Mouse (Mus musculus): ENCODE results near the gene Usp3. TPM values are rescaled to one million over a fixed set of nuclear protein-coding genes. Genes with fewer than 3 reads are reported as not detected.

Usp3 gene
- polyA plus RNA-seq, 1 experiment: 70.5 TPM

DNA sequence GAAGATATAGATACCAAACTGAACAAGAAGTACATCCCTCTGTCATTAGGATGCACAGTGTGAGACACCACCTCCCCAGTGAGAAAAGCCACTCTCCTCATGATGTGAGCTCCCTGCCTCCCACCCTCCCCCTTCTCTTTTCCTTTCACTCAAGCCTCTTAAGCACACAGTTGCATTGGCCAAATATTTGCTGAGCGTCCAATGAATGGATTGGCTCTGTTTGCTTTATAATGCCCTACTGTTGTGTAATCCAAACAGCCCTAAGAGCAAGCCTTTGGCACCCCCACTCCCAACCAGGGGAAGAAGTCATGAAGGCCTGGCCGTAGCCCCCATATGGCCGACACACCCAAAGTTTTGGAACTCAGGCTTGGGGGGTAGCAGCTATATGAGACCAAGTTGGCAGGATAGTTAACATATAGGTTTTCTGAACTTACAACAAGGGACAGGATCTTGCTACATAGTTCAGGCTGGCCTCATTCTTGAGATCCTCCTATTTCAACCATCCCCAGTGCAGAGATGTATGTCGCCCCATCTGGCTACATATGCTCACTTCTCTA lies 33.1 kb upstream of the Usp3 start:
- Histone ChIP-seq H3K27me3 (ENCODE audit: control insufficient read depth, insufficient read depth, low read length) (no peaks in the 10 kb centered on the region), H3K4me3 (ENCODE audit: control insufficient read depth, insufficient read depth, low read length) (no peak overlapping the region), H3K4me1 (replicated peaks; ENCODE audit: control insufficient read depth, insufficient read depth, low read length) (no peaks in the 10 kb centered on the region; the same call in 1 of the 2 replicates), H3K36me3 (ENCODE audit: control insufficient read depth, insufficient read depth, low read length) (no peaks in the 10 kb centered on the region), H3K27ac (ENCODE audit: control insufficient read depth, insufficient read depth, low read length) (no peak overlapping the region)
- TF ChIP-seq POLR2A (IDR thresholded peaks at IDR 0.05; ENCODE audit: control insufficient read depth, extremely low read depth, insufficient read depth, low read length, poor library complexity) (no peak), CTCF (IDR thresholded peaks at IDR 0.05; ENCODE audit: borderline replicate concordance, control insufficient read depth, extremely low read depth, insufficient read depth, low read length, poor library complexity) (no peak)
- WGBS: 97% methylated on average over 4 of the region's 4 CpGs
- no peak for DNase-seq

DNA sequence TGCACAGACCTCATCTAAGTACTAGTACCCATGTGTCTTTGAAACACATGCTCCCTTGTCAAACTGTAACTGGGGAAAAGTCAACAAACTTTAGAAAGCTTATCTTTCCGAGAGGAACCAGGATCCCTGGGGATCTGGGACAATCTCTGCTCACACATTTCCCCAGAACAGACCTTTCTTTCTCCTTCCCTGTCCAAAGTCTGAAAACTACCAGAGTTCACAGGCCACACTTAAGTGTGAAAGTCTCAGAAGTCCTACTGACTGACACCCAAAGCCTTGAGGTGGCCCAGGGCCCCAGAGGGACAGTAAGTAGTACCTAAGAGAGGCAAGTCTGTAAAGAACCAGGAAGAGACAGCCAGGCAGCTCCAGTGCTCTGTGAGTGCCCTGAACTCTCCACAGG lies 31.9 kb upstream of the Usp3 start:
- no peak overlapping the region for H3K4me3 ChIP-seq (ENCODE audit: control insufficient read depth, insufficient read depth, low read length)
- no peaks in the 10 kb centered on the region for H3K27me3 ChIP-seq (ENCODE audit: control insufficient read depth, insufficient read depth, low read length)
- H3K36me3 ChIP-seq (ENCODE audit: control insufficient read depth, insufficient read depth, low read length): no peaks in the 10 kb centered on the region
- no peak for DNase-seq
- H3K27ac ChIP-seq (ENCODE audit: control insufficient read depth, insufficient read depth, low read length): no peak overlapping the region
- TF ChIP-seq CTCF (IDR thresholded peaks at IDR 0.05; ENCODE audit: borderline replicate concordance, control insufficient read depth, extremely low read depth, insufficient read depth, low read length, poor library complexity) (no peak), POLR2A (IDR thresholded peaks at IDR 0.05; ENCODE audit: control insufficient read depth, extremely low read depth, insufficient read depth, low read length, poor library complexity) (no peak)
- WGBS: 92% methylated on average over 1 of the region's 1 CpGs
- H3K4me1 ChIP-seq (replicated peaks; ENCODE audit: control insufficient read depth, insufficient read depth, low read length): no peaks in the 10 kb centered on the region; the same call in 1 of the 2 replicates

DNA sequence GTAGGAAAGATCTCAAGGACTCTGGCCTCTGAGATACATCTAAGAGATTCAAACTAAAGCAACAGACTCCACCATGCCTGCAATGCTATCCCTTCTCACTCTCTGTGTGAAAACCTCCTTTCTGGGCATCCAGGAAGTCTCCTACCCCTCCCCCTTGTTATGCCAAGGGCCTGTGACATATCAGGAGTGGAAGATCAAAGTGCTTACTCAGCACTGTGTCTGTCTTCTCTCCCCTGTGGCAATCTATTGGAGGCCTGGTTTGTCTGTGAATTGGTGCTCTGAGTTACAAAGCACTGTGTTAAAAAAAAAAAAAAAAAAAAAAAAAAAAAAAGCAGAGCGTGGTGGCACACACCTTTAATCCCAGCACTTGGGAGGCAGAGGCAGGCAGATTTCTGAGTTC lies 30.7 kb upstream of the Usp3 start:
- Histone ChIP-seq H3K4me3 (ENCODE audit: control insufficient read depth, insufficient read depth, low read length) (no peak overlapping the region), H3K36me3 (ENCODE audit: control insufficient read depth, insufficient read depth, low read length) (no peaks in the 10 kb centered on the region), H3K27ac (ENCODE audit: control insufficient read depth, insufficient read depth, low read length) (no peak overlapping the region), H3K27me3 (ENCODE audit: control insufficient read depth, insufficient read depth, low read length) (no peaks in the 10 kb centered on the region), H3K4me1 (replicated peaks; ENCODE audit: control insufficient read depth, insufficient read depth, low read length) (no peaks in the 10 kb centered on the region; the same call in 1 of the 2 replicates)
- TF ChIP-seq CTCF (IDR thresholded peaks at IDR 0.05; ENCODE audit: borderline replicate concordance, control insufficient read depth, extremely low read depth, insufficient read depth, low read length, poor library complexity) (no peak), POLR2A (IDR thresholded peaks at IDR 0.05; ENCODE audit: control insufficient read depth, extremely low read depth, insufficient read depth, low read length, poor library complexity) (no peak)
- 83% methylated on average over 1 of the region's 1 CpGs for WGBS
- DNase-seq: no peak

DNA sequence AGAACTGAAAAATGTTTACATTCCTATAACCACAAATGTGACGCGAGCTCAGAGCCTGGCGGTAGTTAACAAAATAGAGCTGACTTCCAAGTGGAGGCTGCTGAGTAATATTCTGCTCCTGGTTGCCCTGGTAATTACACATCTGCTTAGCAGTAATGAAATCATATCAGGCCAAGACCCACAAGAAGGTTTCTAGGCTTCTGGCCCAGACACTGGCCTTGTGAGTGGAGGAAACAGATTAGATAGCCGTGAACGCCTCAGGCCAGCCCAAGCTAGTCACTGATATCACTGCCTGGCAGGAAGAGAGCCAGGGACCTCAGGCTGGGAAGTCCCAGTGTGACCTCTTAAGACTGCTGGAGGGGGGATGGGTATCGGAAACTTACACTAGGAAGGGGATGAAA lies 27.6 kb upstream of the Usp3 start:
- H3K27ac ChIP-seq (ENCODE audit: control insufficient read depth, insufficient read depth, low read length): no peak overlapping the region
- TF ChIP-seq CTCF (IDR thresholded peaks at IDR 0.05; ENCODE audit: borderline replicate concordance, control insufficient read depth, extremely low read depth, insufficient read depth, low read length, poor library complexity): no peak
- TF ChIP-seq POLR2A (IDR thresholded peaks at IDR 0.05; ENCODE audit: control insufficient read depth, extremely low read depth, insufficient read depth, low read length, poor library complexity): no peak
- H3K4me3 ChIP-seq (ENCODE audit: control insufficient read depth, insufficient read depth, low read length): no peak overlapping the region
- no peak for DNase-seq
- WGBS: 84% methylated on average over 6 of the region's 6 CpGs
- H3K27me3 ChIP-seq (ENCODE audit: control insufficient read depth, insufficient read depth, low read length): no peaks in the 10 kb centered on the region
- peaks cover 15% of the 10 kb centered on the region for H3K4me1 ChIP-seq (replicated peaks; ENCODE audit: control insufficient read depth, insufficient read depth, low read length)
- no peaks in the 10 kb centered on the region for H3K36me3 ChIP-seq (ENCODE audit: control insufficient read depth, insufficient read depth, low read length)

DNA sequence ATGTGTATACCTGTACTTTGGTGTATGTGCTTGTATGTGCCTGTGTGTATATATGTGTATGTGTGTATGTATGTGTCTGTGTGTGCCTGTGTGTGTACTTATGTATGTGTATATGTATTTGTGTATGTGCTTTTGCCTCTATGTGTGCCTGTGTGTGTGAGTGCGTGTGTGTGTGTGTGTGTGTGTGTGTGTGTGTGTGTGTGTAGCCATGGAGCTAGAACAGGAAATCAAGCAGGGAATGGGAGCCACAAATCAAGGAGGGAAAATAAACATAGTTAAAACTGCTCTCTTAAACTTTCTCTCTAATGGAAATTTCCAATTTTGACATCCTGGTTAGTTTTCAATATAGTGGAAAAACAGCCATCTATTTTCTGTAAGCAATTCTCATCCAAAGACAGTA lies 27.1 kb upstream of the Usp3 start:
- Histone ChIP-seq H3K36me3 (ENCODE audit: control insufficient read depth, insufficient read depth, low read length) (no peaks in the 10 kb centered on the region), H3K4me1 (replicated peaks; ENCODE audit: control insufficient read depth, insufficient read depth, low read length) (peaks cover 18% of the 10 kb centered on the region), H3K4me3 (ENCODE audit: control insufficient read depth, insufficient read depth, low read length) (no peak overlapping the region), H3K27me3 (ENCODE audit: control insufficient read depth, insufficient read depth, low read length) (no peaks in the 10 kb centered on the region), H3K27ac (ENCODE audit: control insufficient read depth, insufficient read depth, low read length) (no peak overlapping the region)
- no peak for TF ChIP-seq CTCF (IDR thresholded peaks at IDR 0.05; ENCODE audit: borderline replicate concordance, control insufficient read depth, extremely low read depth, insufficient read depth, low read length, poor library complexity)
- no peak for TF ChIP-seq POLR2A (IDR thresholded peaks at IDR 0.05; ENCODE audit: control insufficient read depth, extremely low read depth, insufficient read depth, low read length, poor library complexity)
- no peak for DNase-seq
- 100% methylated on average over 1 of the region's 1 CpGs for WGBS

DNA sequence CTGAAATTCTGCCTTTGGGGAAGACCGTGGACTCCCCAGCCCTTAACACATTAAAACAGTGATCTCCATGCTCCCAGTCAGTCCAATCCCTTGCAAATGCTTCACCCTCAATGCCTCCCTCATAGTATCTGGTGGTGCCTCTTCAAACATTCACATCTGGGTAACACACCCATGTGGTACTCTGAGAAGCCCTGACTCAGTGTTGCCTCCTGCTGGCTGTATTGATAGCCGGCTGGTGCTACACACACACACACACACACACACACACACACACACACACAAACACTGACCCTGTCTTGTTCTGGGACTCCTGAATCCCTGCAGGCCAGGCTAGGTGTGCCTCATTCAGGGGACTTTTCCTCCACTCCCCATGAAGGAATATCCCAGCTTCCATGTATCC lies 24.9 kb upstream of the Usp3 start:
- Histone ChIP-seq H3K4me3 (ENCODE audit: control insufficient read depth, insufficient read depth, low read length) (no peak overlapping the region), H3K27me3 (ENCODE audit: control insufficient read depth, insufficient read depth, low read length) (no peaks in the 10 kb centered on the region), H3K4me1 (replicated peaks; ENCODE audit: control insufficient read depth, insufficient read depth, low read length) (peaks cover 27% of the 10 kb centered on the region), H3K27ac (ENCODE audit: control insufficient read depth, insufficient read depth, low read length) (no peak overlapping the region), H3K36me3 (ENCODE audit: control insufficient read depth, insufficient read depth, low read length) (no peaks in the 10 kb centered on the region)
- TF ChIP-seq POLR2A (IDR thresholded peaks at IDR 0.05; ENCODE audit: control insufficient read depth, extremely low read depth, insufficient read depth, low read length, poor library complexity): no peak
- DNase-seq: no peak
- 95% methylated on average over 2 of the region's 2 CpGs for WGBS

DNA sequence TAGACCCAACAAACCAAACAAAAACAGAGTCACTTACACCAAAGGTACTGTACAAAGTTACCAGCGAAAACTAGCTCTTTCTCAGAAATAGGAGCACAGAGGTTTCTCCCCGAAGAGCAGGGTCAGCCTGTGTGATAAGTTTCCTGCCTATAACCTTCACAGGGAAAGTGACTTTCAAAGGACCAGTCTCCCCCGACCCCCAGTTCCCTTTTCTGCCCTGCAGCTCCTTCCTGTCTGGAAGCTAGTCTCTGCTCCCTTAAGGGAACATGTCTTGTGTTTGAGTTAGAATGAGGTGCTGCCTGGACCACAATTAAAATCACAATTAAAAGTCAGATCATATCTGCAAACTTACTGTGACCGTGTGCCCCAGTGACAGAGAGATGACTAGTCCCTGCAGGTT lies 23.9 kb upstream of the Usp3 start:
- H3K4me1 ChIP-seq (replicated peaks; ENCODE audit: control insufficient read depth, insufficient read depth, low read length): peaks cover 30% of the 10 kb centered on the region
- H3K27me3 ChIP-seq (ENCODE audit: control insufficient read depth, insufficient read depth, low read length): no peaks in the 10 kb centered on the region
- 13% methylated on average over 4 of the region's 4 CpGs for WGBS
- no peak for DNase-seq
- TF ChIP-seq CTCF (IDR thresholded peaks at IDR 0.05; ENCODE audit: borderline replicate concordance, control insufficient read depth, extremely low read depth, insufficient read depth, low read length, poor library complexity) (no peak), POLR2A (IDR thresholded peaks at IDR 0.05; ENCODE audit: control insufficient read depth, extremely low read depth, insufficient read depth, low read length, poor library complexity) (no peak)
- H3K36me3 ChIP-seq (ENCODE audit: control insufficient read depth, insufficient read depth, low read length): no peaks in the 10 kb centered on the region
- no peak overlapping the region for H3K27ac ChIP-seq (ENCODE audit: control insufficient read depth, insufficient read depth, low read length)
- H3K4me3 ChIP-seq (ENCODE audit: control insufficient read depth, insufficient read depth, low read length): no peak overlapping the region
